ENCODE assay signal across 22 mouse cellular contexts in genomic region chr15:3936056-3936455, GRCm38 (mm10). TPM values are rescaled to one million over a fixed set of nuclear protein-coding genes. Genes with fewer than 3 reads are reported as not detected.
A peak's percentile ranks its signal among the peaks of the same experiment; 100 is the strongest.
DNase-seq lines count a peak whose midpoint lies in the region; ATAC-seq and TF ChIP-seq lines count a peak whose summit lies in the region.
"Had no signal": no experiment of that assay in that cellular context is flagged by ENCODE, and none has a peak within 500 bp of the region (broad histone marks: within the 10 kb centered on the region; RNA-seq: fewer than 3 reads in every experiment).

No protein-coding gene starts in this region.

- no peak overlapping the region for H3K4me2 ChIP-seq in kidney, embryonic 16.5 days (replicated peaks; ENCODE audit: low read depth, low read length)
- H3K4me2 ChIP-seq in liver, postnatal 0 days (ENCODE audit: low read depth, low read length), result no peak overlapping the region

- no peaks in the 10 kb centered on the region for H3K79me2 ChIP-seq in liver, adult 2 months (ENCODE audit: control insufficient read depth, insufficient read depth, low read length)

- no peak overlapping the region for H3K4me3 ChIP-seq in kidney, adult 2 months (ENCODE audit: insufficient read depth, low read depth, low read length)
- no peak overlapping the region for H3K4me3 ChIP-seq in kidney, embryonic 16.5 days (ENCODE audit: low read length)
- no peak overlapping the region for H3K4me3 ChIP-seq in liver, adult 2 months (ENCODE audit: insufficient read depth, low read depth, low read length)
- H3K4me3 ChIP-seq in liver, postnatal 0 days (ENCODE audit: low read depth, low read length), result no peak overlapping the region

- H3K36me3 ChIP-seq in kidney, adult 2 months (ENCODE audit: control insufficient read depth, insufficient read depth, low read length), result no peaks in the 10 kb centered on the region
- H3K36me3 ChIP-seq in kidney, embryonic 16.5 days (ENCODE audit: insufficient read depth, low read length), result no peaks in the 10 kb centered on the region
- H3K36me3 ChIP-seq in liver, adult 2 months (ENCODE audit: control insufficient read depth, insufficient read depth, low read length), result no peaks in the 10 kb centered on the region
- no peaks in the 10 kb centered on the region for H3K36me3 ChIP-seq in liver, postnatal 0 days (replicated peaks; ENCODE audit: insufficient read depth, low read length)
- H3K36me3 ChIP-seq: G1E had no signal

- H3K27ac ChIP-seq in kidney, adult 2 months (ENCODE audit: insufficient read depth, low read depth, low read length), result no peak overlapping the region
- no peak overlapping the region for H3K27ac ChIP-seq in kidney, embryonic 16.5 days (ENCODE audit: low read length)
- no peak overlapping the region for H3K27ac ChIP-seq in liver, adult 2 months (replicated peaks; ENCODE audit: insufficient read depth, low read depth, low read length)
- H3K27ac ChIP-seq in liver, postnatal 0 days (ENCODE audit: low read depth), result no peak overlapping the region

- H3K27me3 ChIP-seq in kidney, adult 2 months (replicated peaks; ENCODE audit: control insufficient read depth, insufficient read depth, low read length), result no peaks in the 10 kb centered on the region
- H3K27me3 ChIP-seq in kidney, embryonic 16.5 days (ENCODE audit: insufficient read depth, low read length), result no peaks in the 10 kb centered on the region
- no peaks in the 10 kb centered on the region for H3K27me3 ChIP-seq in liver, adult 2 months (ENCODE audit: control insufficient read depth, insufficient read depth, low read length)
- no peaks in the 10 kb centered on the region for H3K27me3 ChIP-seq in liver, postnatal 0 days (ENCODE audit: insufficient read depth, low read length)
- H3K27me3 ChIP-seq: CH12.LX, Patski had no signal

- no peak for TF ChIP-seq EP300 in liver, postnatal 0 days (IDR thresholded peaks at IDR 0.05; ENCODE audit: low read depth)

- WGBS in kidney, adult 2 months, result 43% methylated on average over 3 of the region's 3 CpGs
- WGBS in kidney, embryonic 16.5 days, result 86% methylated on average over 3 of the region's 3 CpGs
- WGBS in liver, adult 2 months, result 44% methylated on average over 3 of the region's 3 CpGs
- WGBS in liver, postnatal 0 days (ENCODE audit: insufficient replicate concordance), result 80% methylated on average over 3 of the region's 3 CpGs

- TF ChIP-seq CTCF in kidney, adult 2 months (conservative IDR thresholded peaks at IDR 0.05; ENCODE audit: insufficient read depth, insufficient read length, low read depth, low read length), result no peak
- no peak for TF ChIP-seq CTCF in liver, adult 2 months (IDR thresholded peaks at IDR 0.05; ENCODE audit: low read depth, low read length)
- TF ChIP-seq CTCF in liver, postnatal 0 days (IDR thresholded peaks at IDR 0.05; ENCODE audit: low read depth), result no peak

- TF ChIP-seq POLR2A in kidney, adult 2 months (IDR thresholded peaks at IDR 0.05; ENCODE audit: low read depth, low read length), result no peak
- no peak for TF ChIP-seq POLR2A in liver, adult 2 months (IDR thresholded peaks at IDR 0.05; ENCODE audit: extremely low read depth, insufficient read depth, low read length)

- DNase-seq in kidney, adult 2 months, result peak; percentile 72
- peak; percentile 72 for DNase-seq in kidney, adult 9 months
- no peak for DNase-seq in kidney, postnatal 10 days
- DNase-seq in kidney, postnatal 36 days, result peak; percentile 15 to 21
- DNase-seq in kidney, adult 18-20 months, result no peak
- DNase-seq in liver, adult 2 months (ENCODE audit: extremely low read depth, low read depth, low spot score), result peak; percentile 57
- no peak for DNase-seq in liver, postnatal 0 days
- DNase-seq: adrenal gland, adult 2 months; adrenal gland, adult 8-10 months; adrenal gland, postnatal 10 days; adrenal gland, postnatal 14 days; adrenal gland, postnatal 25 days; adrenal gland, postnatal 36 days; B cell, adult 2 months; cerebellum, adult 11 months; cerebellum, adult 11-12 months had no signal

- no peaks in the 10 kb centered on the region for H3K9me3 ChIP-seq in kidney, embryonic 16.5 days (ENCODE audit: low read length)
- no peaks in the 10 kb centered on the region for H3K9me3 ChIP-seq in liver, postnatal 0 days (ENCODE audit: low read length)
- H3K9me3 ChIP-seq: G1E had no signal

- ATAC-seq in kidney, embryonic 16.5 days (ENCODE audit: low FRiP score, low TSS enrichment), result no peak
- ATAC-seq in liver, postnatal 0 days, result no peak
- ATAC-seq: activated CD4-positive, CD25-positive, alpha-beta regulatory T cell, adult 4 months; CD4-positive, CD25-positive, alpha-beta regulatory T cell, adult 4 months; Patski had no signal

- H3K4me1 ChIP-seq in kidney, adult 2 months (ENCODE audit: control insufficient read depth, insufficient read depth, low read length), result no peaks in the 10 kb centered on the region
- no peaks in the 10 kb centered on the region for H3K4me1 ChIP-seq in kidney, embryonic 16.5 days (ENCODE audit: insufficient read depth, low read length)
- no peaks in the 10 kb centered on the region for H3K4me1 ChIP-seq in liver, adult 2 months (ENCODE audit: control insufficient read depth, insufficient read depth, low read length)
- no peaks in the 10 kb centered on the region for H3K4me1 ChIP-seq in liver, postnatal 0 days (ENCODE audit: insufficient read depth)

- H3K9ac ChIP-seq in kidney, embryonic 16.5 days (replicated peaks; ENCODE audit: low read length), result no peak overlapping the region
- H3K9ac ChIP-seq in liver, adult 2 months (ENCODE audit: low read depth, low read length), result no peak overlapping the region
- no peak overlapping the region for H3K9ac ChIP-seq in liver, postnatal 0 days (replicated peaks)

RNA-seq across cellular contexts. Expression of gene Fbxo4, which starts 43.3 kb away (rescaled TPM):
- 8.8 and 10.7 TPM in 2 replicates for polyA plus RNA-seq in kidney, adult 2 months (2012; rRNA removed)
- polyA plus RNA-seq in kidney, embryonic 16.5 days (2015; fragmentation: Nextera tagmentation; extraction: Ambion mirVana), result 10.5 and 12.4 TPM in 2 replicates
- 18.0 and 21.1 TPM in 2 replicates for total RNA-seq in liver, adult 2 months (2014; rRNA removed)
- polyA plus RNA-seq in liver, adult 2 months (2012; rRNA removed), result 7.3 and 8.3 TPM in 2 replicates
- polyA plus RNA-seq in liver, postnatal 0 days (2015; fragmentation: Nextera tagmentation; extraction: Ambion mirVana), result 8.6 and 9.2 TPM in 2 replicates

RNA-seq across cellular contexts. Expression of gene AW549877, which starts 59.5 kb away (rescaled TPM):
- polyA plus RNA-seq in kidney, adult 2 months (2012; rRNA removed), result 15.3 and 20.5 TPM in 2 replicates
- polyA plus RNA-seq in kidney, embryonic 16.5 days (2015; fragmentation: Nextera tagmentation; extraction: Ambion mirVana), result 42.8 and 42.9 TPM in 2 replicates
- 20.3 and 20.9 TPM in 2 replicates for total RNA-seq in liver, adult 2 months (2014; rRNA removed)
- 5.5 and 5.8 TPM in 2 replicates for polyA plus RNA-seq in liver, adult 2 months (2012; rRNA removed)
- 5.4 and 5.7 TPM in 2 replicates for polyA plus RNA-seq in liver, postnatal 0 days (2015; fragmentation: Nextera tagmentation; extraction: Ambion mirVana)

Comparison
In these comparisons a context has a peak if more than half of its experiments do, and no peak if none do; other contexts are left out.
1. DNase-seq: peak in kidney, adult 2 months (single experiment), kidney, adult 9 months (single experiment), kidney, postnatal 36 days (2 of 2) and liver, adult 2 months (single experiment); none in kidney, postnatal 10 days (single experiment), kidney, adult 18-20 months (single experiment) and liver, postnatal 0 days (single experiment).